17 mouse cellular contexts compared by ENCODE assay signal in genomic region chr15:91526166-91526565, GRCm38 (mm10). TPM values are rescaled to one million over a fixed set of nuclear protein-coding genes. Genes with fewer than 3 reads are reported as not detected.
DNase-seq lines count a peak whose midpoint lies in the region.
"Had no signal": no experiment of that assay in that cellular context is flagged by ENCODE, and none has a peak within 500 bp of the region (broad histone marks: within the 10 kb centered on the region; RNA-seq: fewer than 3 reads in every experiment).

No protein-coding gene starts in this region.

- DNase-seq in cerebellum, adult 9-11 months, result peak; percentile 33
- DNase-seq in cerebellum, adult 18-20 months, result no peak
- peak; percentile 12 to 20 for DNase-seq in cerebellum, postnatal 10 days
- no peak for DNase-seq in cerebellum, postnatal 36 days
- peak; percentile 63 for DNase-seq in heart, adult 11 months
- no peak for DNase-seq in heart, adult 8-10 months (ENCODE audit: low spot score)
- DNase-seq in brain, adult 2 months (ENCODE audit: low read depth, low spot score), result peak; percentile 50
- DNase-seq in T-cell, adult 2 months (ENCODE audit: low spot score), result no peak
- DNase-seq: adrenal gland, adult 2 months; adrenal gland, adult 8-10 months; adrenal gland, postnatal 10 days; adrenal gland, postnatal 14 days; adrenal gland, postnatal 25 days; adrenal gland, postnatal 36 days; B cell, adult 2 months had no signal

RNA-seq across cellular contexts. Expression of gene Slc2a13, which starts 46.9 kb away (rescaled TPM):
- 1 to 10 TPM in 3 of 4 experiments, under 1 TPM in 1; 0.97 to 1.4 (median 1.2) TPM for total RNA-seq in heart, adult 8-10 months (2022)
- total RNA-seq: CH12.LX, MEL had no signal

Comparison
In these comparisons a context has a peak if more than half of its experiments do, and no peak if none do; other contexts are left out.
1. DNase-seq: peak in cerebellum, adult 9-11 months (single experiment), cerebellum, postnatal 10 days (2 of 2), heart, adult 11 months (single experiment) and brain, adult 2 months (single experiment); none in cerebellum, adult 18-20 months (0 of 2), cerebellum, postnatal 36 days (0 of 2), heart, adult 8-10 months (single experiment) and T-cell, adult 2 months (single experiment).